Mouse (Mus musculus): ENCODE measurements around the gene Mcpt2. TPM values are rescaled to one million over a fixed set of nuclear protein-coding genes. Genes with fewer than 3 reads are reported as not detected.

The Mcpt2 gene
- not detected in 2 replicates for polyA plus RNA-seq (2012; rRNA removed)

DNA sequence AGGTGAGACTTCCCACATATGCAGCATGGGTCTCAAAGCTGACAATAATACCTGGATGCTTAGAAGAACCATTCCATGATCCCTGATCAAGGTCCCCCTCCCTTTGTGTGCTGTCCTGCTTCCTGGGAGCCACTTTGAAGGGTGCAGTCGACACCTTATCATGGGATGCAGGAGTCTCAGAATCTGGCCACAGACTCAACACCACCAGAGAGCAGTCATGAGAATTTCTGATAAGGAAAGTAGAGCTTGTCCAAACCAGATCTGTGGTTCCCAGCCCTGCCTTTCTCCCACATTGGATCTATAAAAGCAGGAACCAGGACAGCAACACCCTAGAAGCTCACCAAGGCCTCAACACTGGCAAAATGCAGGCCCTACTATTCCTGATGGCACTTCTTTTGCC, at the start of gene Mcpt2:
Mcpt2 (plus strand) TSS at position 250 of the 400 bp plus-strand sequence.

DNA sequence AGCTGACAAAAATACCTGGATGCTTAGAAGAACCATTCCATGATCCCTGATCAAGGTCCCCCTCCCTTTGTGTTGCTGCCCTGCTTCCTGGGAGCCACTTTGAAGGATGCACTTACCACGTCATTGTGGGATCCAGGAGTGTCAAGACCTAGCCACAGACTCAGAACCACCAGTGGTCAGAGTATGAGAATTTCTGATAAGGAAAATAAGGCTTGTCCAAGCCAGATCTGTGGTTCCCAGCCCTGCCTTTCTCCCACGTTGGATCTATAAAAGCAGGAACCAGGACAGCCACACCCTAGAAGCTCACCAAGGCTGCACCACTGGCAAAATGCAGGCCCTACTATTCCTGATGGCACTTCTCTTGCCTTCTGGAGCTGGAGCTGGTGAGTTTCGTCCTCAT, 24.2 kb upstream of the Mcpt2 start, which contains the start of gene Mcpt1:
Mcpt1 (plus strand) TSS at position 301 of the 400 bp plus-strand sequence.

DNA sequence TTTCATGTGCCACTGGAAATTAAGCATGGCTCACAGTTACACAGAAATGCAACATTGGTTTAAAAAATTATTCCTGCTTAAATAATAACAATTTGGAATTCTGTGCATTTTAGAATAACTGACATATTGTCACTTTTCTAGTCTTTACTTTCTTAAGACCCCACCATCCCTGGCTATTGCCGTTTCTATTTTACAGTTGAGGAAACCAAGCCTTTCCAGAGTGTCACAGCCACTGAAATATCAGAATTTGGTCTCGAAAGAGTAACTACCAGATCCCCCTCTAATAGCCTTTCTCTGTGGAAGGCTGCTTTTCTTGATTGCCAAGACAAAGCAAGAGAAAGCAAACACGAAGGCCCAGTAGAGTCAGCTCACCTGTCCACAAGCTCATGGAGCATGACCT, 11.4 kb upstream of the Mcpt2 start, which contains the start of gene Mcpt9:
Mcpt9 (minus strand) TSS at position 101 of the 400 bp plus-strand sequence.

DNA sequence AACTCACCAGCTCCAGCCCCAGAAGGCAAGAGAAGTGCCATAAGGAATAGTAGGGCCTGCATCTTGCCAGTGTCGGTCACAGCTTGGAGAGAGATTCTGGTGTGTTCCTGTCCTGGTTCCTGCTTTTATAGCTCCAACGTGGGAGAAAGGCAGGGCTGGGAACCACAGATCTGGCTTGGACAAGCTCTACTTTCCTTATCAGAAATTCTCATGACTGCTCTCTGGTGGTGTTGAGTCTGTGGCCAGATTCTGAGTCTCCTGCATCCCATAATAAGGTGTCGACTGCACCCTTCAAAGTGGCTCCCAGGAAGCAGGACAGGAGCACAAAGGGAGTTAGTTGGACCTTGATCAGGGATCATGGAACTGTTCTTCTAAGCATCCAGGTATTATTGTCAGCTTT, 20.4 kb downstream of the Mcpt2 start, which contains the start of gene Mcpt4:
Mcpt4 (minus strand) TSS at position 101 of the 400 bp plus-strand sequence.

DNA sequence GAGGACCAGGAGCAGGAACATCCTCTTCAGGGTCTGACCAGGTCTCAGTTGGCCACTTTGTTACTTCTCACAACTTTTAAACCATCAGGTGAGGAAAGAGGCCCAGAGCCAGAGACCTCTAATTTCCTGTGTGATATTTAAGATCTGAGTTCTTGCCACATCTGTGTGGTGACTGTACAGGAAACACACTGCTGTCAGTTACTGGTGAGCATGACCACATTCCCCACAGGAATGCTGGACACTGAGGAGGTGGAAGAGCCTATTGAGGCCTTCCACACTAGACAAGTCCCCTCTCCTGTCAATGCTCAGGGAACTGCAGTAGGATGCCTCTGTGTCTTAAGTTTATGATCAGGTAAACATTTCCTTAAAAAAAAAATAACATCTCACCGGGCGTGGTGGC, 43.3 kb downstream of the Mcpt2 start, which contains the start of gene Mcpt8:
Mcpt8 (minus strand) TSS at position 107 of the 400 bp plus-strand sequence.

Other genes with a start within 250 kb of the Mcpt2 start
- 9.2 and 11.3 TPM in 2 replicates for gene Nfatc4, start 218.9 kb upstream of the Mcpt2 start, polyA plus RNA-seq (2012; rRNA removed)
- 11.6 and 11.8 TPM in 2 replicates for gene Nynrin, start 188.0 kb upstream of the Mcpt2 start, polyA plus RNA-seq (2012; rRNA removed)
- gene Cbln3, start 157.6 kb upstream of the Mcpt2 start, polyA plus RNA-seq (2012; rRNA removed) = 0.59 and 0.63 TPM in 2 replicates
- 12.2 and 12.4 TPM in 2 replicates for gene Khnyn, start 157.1 kb upstream of the Mcpt2 start, polyA plus RNA-seq (2012; rRNA removed)
- gene Sdr39u1, start 141.7 kb upstream of the Mcpt2 start, polyA plus RNA-seq (2012; rRNA removed) = 137 and 138 TPM in 2 replicates
- 1.0 and 3.2 TPM in 2 replicates for gene Cma1, start 97.4 kb upstream of the Mcpt2 start, polyA plus RNA-seq (2012; rRNA removed)
- gene Cma2, start 91.1 kb upstream of the Mcpt2 start, polyA plus RNA-seq (2012; rRNA removed) = not detected in 2 replicates
- not detected in 2 replicates for gene Mcpt1, start 24.1 kb upstream of the Mcpt2 start, polyA plus RNA-seq (2012; rRNA removed)
- not detected in 2 replicates for gene Mcpt9, start 11.5 kb upstream of the Mcpt2 start, polyA plus RNA-seq (2012; rRNA removed)
- gene Mcpt4, start 20.3 kb downstream of the Mcpt2 start, polyA plus RNA-seq (2012; rRNA removed) = 0.23 and 0.70 TPM in 2 replicates
- not detected in 2 replicates for gene Mcpt8, start 43.2 kb downstream of the Mcpt2 start, polyA plus RNA-seq (2012; rRNA removed)
- 0.13 and 0.25 TPM in 2 replicates for gene Ctsg, start 60.5 kb downstream of the Mcpt2 start, polyA plus RNA-seq (2012; rRNA removed)
- not detected in 2 replicates for gene Gzme, start 78.6 kb downstream of the Mcpt2 start, polyA plus RNA-seq (2012; rRNA removed)
- gene Gzmd, start 90.6 kb downstream of the Mcpt2 start, polyA plus RNA-seq (2012; rRNA removed) = not detected in 2 replicates
- not detected in 2 replicates for gene Gzmg, start 117.5 kb downstream of the Mcpt2 start, polyA plus RNA-seq (2012; rRNA removed)
- gene Gzmn, start 132.6 kb downstream of the Mcpt2 start, polyA plus RNA-seq (2012; rRNA removed) = not detected in 2 replicates
- gene Gzmf, start 169.4 kb downstream of the Mcpt2 start, polyA plus RNA-seq (2012; rRNA removed) = not detected in 2 replicates
- gene Gzmc, start 192.6 kb downstream of the Mcpt2 start, polyA plus RNA-seq (2012; rRNA removed) = not detected in 2 replicates
- gene Gzmb, start 220.2 kb downstream of the Mcpt2 start, polyA plus RNA-seq (2012; rRNA removed) = 0.05 TPM in 1 of 2 replicates, not detected in the other

All from central nervous system, embryonic 18 days (tissue).